Mouse (Mus musculus): ENCODE measurements at regions not wholly inside any gene's neighbourhood (a gene's known extent, or its start where the extent isn't known, plus 50 kb on each side); places are given as distances from the start of the nearest gene placed in this dataset.

GRCm38 (mm10) chr10:98417807-98418743 is 496.1 kb upstream of the Atp2b1 start:
- ATAC-seq (ENCODE audit: poor library complexity, severe bottlenecking), result no peak

- no peak for ATAC-seq (ENCODE audit: poor library complexity, severe bottlenecking)
Measured at GRCm38 (mm10) chr10:98424450-98424849, 489.8 kb upstream of the Atp2b1 start.

GRCm38 (mm10) chr10:98434974-98435373 is 479.2 kb upstream of the Atp2b1 start:
- no peak for ATAC-seq (ENCODE audit: poor library complexity, severe bottlenecking)

- no peak for ATAC-seq (ENCODE audit: poor library complexity, severe bottlenecking)
Measured at GRCm38 (mm10) chr10:98461538-98461937, 452.7 kb upstream of the Atp2b1 start.

GRCm38 (mm10) chr10:98474581-98474980 is 439.6 kb upstream of the Atp2b1 start:
- ATAC-seq (ENCODE audit: poor library complexity, severe bottlenecking), result no peak

GRCm38 (mm10) chr10:98485751-98486681 is 428.2 kb upstream of the Atp2b1 start:
- no peak for ATAC-seq (ENCODE audit: poor library complexity, severe bottlenecking)

- ATAC-seq (ENCODE audit: poor library complexity, severe bottlenecking), result peak; percentile 100
Measured at GRCm38 (mm10) chr10:98494354-98494753, 419.9 kb upstream of the Atp2b1 start.

- ATAC-seq (ENCODE audit: poor library complexity, severe bottlenecking), result no peak
Measured at GRCm38 (mm10) chr10:98496254-98496653, 418.0 kb upstream of the Atp2b1 start.

GRCm38 (mm10) chr10:98500315-98500714 is 413.9 kb upstream of the Atp2b1 start:
- no peak for ATAC-seq (ENCODE audit: poor library complexity, severe bottlenecking)

GRCm38 (mm10) chr10:98501566-98501965 is 412.6 kb upstream of the Atp2b1 start:
- ATAC-seq (ENCODE audit: poor library complexity, severe bottlenecking), result no peak

GRCm38 (mm10) chr10:98504524-98504923 is 409.7 kb upstream of the Atp2b1 start:
- ATAC-seq (ENCODE audit: poor library complexity, severe bottlenecking), result no peak

- ATAC-seq (ENCODE audit: poor library complexity, severe bottlenecking), result peak; percentile 49; the same call in 1 of the 2 replicates
Measured at GRCm38 (mm10) chr10:98508515-98509143, 405.6 kb upstream of the Atp2b1 start.

GRCm38 (mm10) chr10:98514836-98515235 is 399.4 kb upstream of the Atp2b1 start:
- peak; percentile 76 for ATAC-seq (ENCODE audit: poor library complexity, severe bottlenecking)

- peak; percentile 92 for ATAC-seq (ENCODE audit: poor library complexity, severe bottlenecking)
Measured at GRCm38 (mm10) chr10:98517609-98518008, 396.6 kb upstream of the Atp2b1 start.

- no peak for ATAC-seq (ENCODE audit: poor library complexity, severe bottlenecking)
Measured at GRCm38 (mm10) chr10:98529565-98529964, 384.6 kb upstream of the Atp2b1 start.

GRCm38 (mm10) chr10:98531425-98531824 is 382.8 kb upstream of the Atp2b1 start:
- no peak for ATAC-seq (ENCODE audit: poor library complexity, severe bottlenecking)

GRCm38 (mm10) chr10:98538706-98539105 is 375.5 kb upstream of the Atp2b1 start:
- ATAC-seq (ENCODE audit: poor library complexity, severe bottlenecking), result no peak

- no peak for ATAC-seq (ENCODE audit: poor library complexity, severe bottlenecking)
Measured at GRCm38 (mm10) chr10:98541062-98541461, 373.1 kb upstream of the Atp2b1 start.

GRCm38 (mm10) chr10:98542072-98542471 is 372.1 kb upstream of the Atp2b1 start:
- no peak for ATAC-seq (ENCODE audit: poor library complexity, severe bottlenecking)

- no peak for ATAC-seq (ENCODE audit: poor library complexity, severe bottlenecking)
Measured at GRCm38 (mm10) chr10:98543253-98543997, 370.8 kb upstream of the Atp2b1 start.
